Mouse (Mus musculus): Measurements from ENCODE around the gene Epn1. TPM values are rescaled to one million over a fixed set of nuclear protein-coding genes. Genes with fewer than 3 reads are reported as not detected.

Epn1 gene
- polyA plus RNA-seq, 1 experiment from 2014 or later: 43.1 TPM

DNA sequence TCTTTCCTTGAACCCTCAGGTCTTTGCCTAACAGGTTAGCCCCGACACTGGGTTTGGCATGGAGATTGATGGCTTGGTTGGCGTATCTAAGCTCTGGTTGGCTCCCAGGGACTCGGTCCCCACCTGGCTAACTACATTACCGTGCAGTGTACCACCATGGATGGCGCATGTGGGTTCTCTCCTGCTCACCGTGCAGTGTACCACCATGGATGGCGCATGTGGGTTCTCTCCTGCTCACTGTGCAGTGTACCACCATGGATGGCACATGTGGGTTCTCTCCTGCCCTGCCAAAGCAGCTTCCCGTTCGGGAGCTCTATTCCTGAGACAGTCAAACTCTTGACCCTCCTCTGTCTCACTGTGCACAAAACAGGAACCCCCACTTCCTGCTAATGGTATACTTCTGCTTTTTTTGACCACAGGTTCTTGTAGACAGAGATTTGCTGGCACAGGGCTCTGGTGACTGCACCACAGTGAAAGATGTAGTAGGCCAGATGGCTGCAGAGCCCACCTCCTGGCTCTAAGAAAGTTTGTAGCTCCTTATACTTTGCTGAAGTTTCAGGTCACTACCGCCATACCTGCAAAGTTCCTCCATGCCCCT, 21.1 kb downstream of the Epn1 start:
- WGBS: 78% methylated on average over 10 of the region's 10 CpGs
- H3K9me3 ChIP-seq (replicated peaks): no peaks in the 10 kb centered on the region

DNA sequence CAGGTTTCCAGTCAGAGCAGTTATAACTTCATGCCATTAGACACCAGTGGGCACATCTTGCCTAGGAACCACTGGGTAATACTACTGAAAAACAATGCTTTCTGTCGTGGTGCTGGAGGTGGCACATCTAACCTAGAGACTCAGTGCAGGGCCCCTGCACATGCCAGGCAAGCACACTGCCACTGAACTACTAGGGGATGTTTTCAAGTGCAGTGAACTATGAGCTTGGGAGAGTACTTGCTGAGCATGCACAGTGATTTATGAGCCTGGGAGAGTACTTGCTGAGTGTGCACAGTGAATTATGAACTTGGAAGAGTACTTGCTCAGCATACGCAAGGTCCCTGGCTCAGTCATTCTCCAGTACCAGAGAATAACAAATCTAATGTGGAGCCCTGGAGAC, 22.5 kb downstream of the Epn1 start:
- ATAC-seq (replicated peaks; ENCODE audit: insufficient number of reproducible peaks, insufficient read depth, low FRiP score, low read depth): no peak
- no peaks in the 10 kb centered on the region for H3K27me3 ChIP-seq
- WGBS: 83% methylated on average over 2 of the region's 2 CpGs
- no peak overlapping the region for H3K4me3 ChIP-seq
- no peaks in the 10 kb centered on the region for H3K9me3 ChIP-seq (replicated peaks)
- no peak overlapping the region for H3K27ac ChIP-seq
- H3K9ac ChIP-seq: no peak overlapping the region
- H3K36me3 ChIP-seq: peaks cover 16% of the 10 kb centered on the region
- no peaks in the 10 kb centered on the region for H3K4me1 ChIP-seq (replicated peaks)
- no peak overlapping the region for H3K4me2 ChIP-seq

More for the DNA sequence above, 21.1 kb downstream of the Epn1 start:
- peaks cover 28% of the 10 kb centered on the region for H3K36me3 ChIP-seq
- no peaks in the 10 kb centered on the region for H3K27me3 ChIP-seq
- ATAC-seq (replicated peaks; ENCODE audit: insufficient number of reproducible peaks, insufficient read depth, low FRiP score, low read depth): 0 out of 2 replicates have a peak, but pooled peaks have one; percentile 41
- H3K27ac ChIP-seq: no peak overlapping the region
- no peak overlapping the region for H3K4me2 ChIP-seq
- no peak overlapping the region for H3K9ac ChIP-seq
- no peak overlapping the region for H3K4me3 ChIP-seq
- H3K4me1 ChIP-seq (replicated peaks): no peaks in the 10 kb centered on the region

DNA sequence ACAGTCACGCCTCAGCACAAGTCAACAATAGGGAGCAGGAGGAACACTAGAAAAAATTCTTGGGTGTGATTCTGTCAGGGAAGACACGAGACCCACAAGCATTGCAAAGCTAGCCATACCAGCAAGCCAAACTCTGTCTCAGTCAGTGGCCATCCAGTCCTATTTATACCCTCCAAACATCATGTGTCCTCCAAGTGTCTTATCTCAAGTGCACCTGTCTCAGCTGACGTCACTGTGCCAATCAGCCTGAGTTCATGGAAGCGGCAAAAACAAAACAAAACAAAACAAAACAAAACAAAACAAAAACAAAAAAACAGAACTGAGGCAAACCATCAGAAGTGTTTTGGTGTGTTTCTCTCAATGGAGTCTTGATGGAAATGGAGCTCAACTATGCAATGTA, 28.2 kb downstream of the Epn1 start:
- WGBS: 45% methylated on average over 4 of the region's 4 CpGs
- Histone ChIP-seq H3K9ac (no peak overlapping the region), H3K4me3 (no peak overlapping the region), H3K9me3 (replicated peaks) (no peaks in the 10 kb centered on the region), H3K36me3 (no peaks in the 10 kb centered on the region), H3K4me2 (no peak overlapping the region), H3K27ac (no peak overlapping the region), H3K4me1 (replicated peaks) (no peaks in the 10 kb centered on the region), H3K27me3 (no peaks in the 10 kb centered on the region)
- ATAC-seq (replicated peaks; ENCODE audit: insufficient number of reproducible peaks, insufficient read depth, low FRiP score, low read depth): no peak

DNA sequence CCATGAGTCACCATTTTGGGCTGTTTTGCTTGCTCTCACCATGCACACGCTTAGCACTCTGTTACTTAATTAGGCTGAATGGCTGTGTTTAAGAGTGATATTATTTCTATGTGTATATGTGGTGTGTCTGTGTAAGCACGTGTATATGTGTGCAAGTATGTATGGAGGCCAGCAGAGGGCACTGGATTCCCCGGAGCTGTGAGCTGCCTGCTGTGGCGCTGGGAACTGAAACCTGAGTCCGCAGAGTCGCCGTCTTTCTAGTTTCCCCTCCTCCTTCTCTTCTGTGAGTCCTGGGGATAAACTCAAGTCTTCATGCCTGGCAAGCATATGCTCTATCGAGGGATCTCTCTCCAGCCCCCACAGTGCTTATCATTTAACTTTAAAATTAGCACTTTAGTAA, 29.3 kb downstream of the Epn1 start:
- no peaks in the 10 kb centered on the region for H3K9me3 ChIP-seq (replicated peaks)
- WGBS: 80% methylated on average over 8 of the region's 8 CpGs
- H3K36me3 ChIP-seq: no peaks in the 10 kb centered on the region
- no peaks in the 10 kb centered on the region for H3K4me1 ChIP-seq (replicated peaks)
- no peaks in the 10 kb centered on the region for H3K27me3 ChIP-seq
- no peak overlapping the region for H3K27ac ChIP-seq
- H3K4me3 ChIP-seq: no peak overlapping the region
- ATAC-seq (replicated peaks; ENCODE audit: insufficient number of reproducible peaks, insufficient read depth, low FRiP score, low read depth): no peak
- H3K4me2 ChIP-seq: no peak overlapping the region
- H3K9ac ChIP-seq: no peak overlapping the region

GRCm38 (mm10) chr7:5112701-5113100, 32.7 kb downstream of the Epn1 start:
- 34% methylated on average over 3 of the region's 3 CpGs for WGBS
- Histone ChIP-seq H3K4me2 (no peak overlapping the region), H3K9me3 (replicated peaks) (no peaks in the 10 kb centered on the region), H3K4me3 (no peak overlapping the region), H3K4me1 (replicated peaks) (no peaks in the 10 kb centered on the region), H3K36me3 (no peaks in the 10 kb centered on the region), H3K27me3 (no peaks in the 10 kb centered on the region), H3K27ac (no peak overlapping the region), H3K9ac (no peak overlapping the region)
- no peak for ATAC-seq (replicated peaks; ENCODE audit: insufficient number of reproducible peaks, insufficient read depth, low FRiP score, low read depth)

DNA sequence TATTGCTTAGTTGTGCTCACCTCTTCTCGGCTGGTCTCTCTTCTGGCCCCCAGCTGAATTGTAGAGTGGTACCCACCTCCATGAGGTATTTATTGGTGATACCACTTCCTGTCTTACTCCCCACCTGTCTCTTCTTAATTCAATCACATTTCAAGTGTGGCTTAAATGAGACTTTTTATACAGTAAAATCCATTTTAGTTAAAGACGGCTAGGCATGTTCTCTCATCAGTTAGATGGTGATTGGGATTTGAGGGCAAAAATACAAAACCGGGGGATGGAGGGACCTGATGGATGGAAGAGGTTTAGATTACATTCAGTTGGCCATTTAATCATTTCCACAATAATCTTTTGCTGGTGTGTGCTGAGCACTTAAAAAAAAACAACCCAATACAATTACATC, 36.8 kb downstream of the Epn1 start, which contains the start of gene Rfpl4:
Gene Rfpl4 (minus strand): TSS at position 101 of the 400 bp plus-strand sequence.
- 84% methylated on average over 3 of the region's 3 CpGs for WGBS
- H3K4me2 ChIP-seq: no peak within 1 kb of the TSS

GRCm38 (mm10) chr7:5125078-5125477, 45.0 kb downstream of the Epn1 start:
- 68% methylated on average over 8 of the region's 8 CpGs for WGBS
- ATAC-seq (replicated peaks; ENCODE audit: insufficient number of reproducible peaks, insufficient read depth, low FRiP score, low read depth): no peak
- Histone ChIP-seq H3K9me3 (replicated peaks) (no peaks in the 10 kb centered on the region), H3K4me2 (peak overlapping the region; percentile 68; the same call in 1 of the 2 replicates), H3K4me3 (no peak overlapping the region), H3K27ac (no peak overlapping the region), H3K27me3 (peaks cover 3% of the 10 kb centered on the region; the same call in 1 of the 2 replicates), H3K4me1 (replicated peaks) (peaks cover 7% of the 10 kb centered on the region; the same call in 1 of the 2 replicates), H3K9ac (no peak overlapping the region), H3K36me3 (no peaks in the 10 kb centered on the region)

More for the DNA sequence above, 36.8 kb downstream of the Epn1 start, which contains the start of gene Rfpl4:
- no peak within 1 kb of the TSS for H3K9ac ChIP-seq
- H3K27ac ChIP-seq: no peak within 1 kb of the TSS
- no peak within 1 kb of the TSS for H3K4me3 ChIP-seq
- ATAC-seq (replicated peaks; ENCODE audit: insufficient number of reproducible peaks, insufficient read depth, low FRiP score, low read depth): no peak
- H3K4me1 ChIP-seq (replicated peaks): no peaks in the 10 kb centered on the region
- peaks cover 3% of the 10 kb centered on the region; the same call in 1 of the 2 replicates for H3K27me3 ChIP-seq
- no peaks in the 10 kb centered on the region for H3K36me3 ChIP-seq
- no peaks in the 10 kb centered on the region for H3K9me3 ChIP-seq (replicated peaks)

- peak; percentile 86 for ATAC-seq (replicated peaks; ENCODE audit: insufficient number of reproducible peaks, insufficient read depth, low FRiP score, low read depth)
- 15% methylated on average over 42 of the region's 42 CpGs for WGBS
- H3K9me3 ChIP-seq (replicated peaks): no peaks in the 10 kb centered on the region
- H3K27ac ChIP-seq: no peak within 1 kb of the TSS
- no peak within 1 kb of the TSS; the same call in 1 of the 2 replicates for H3K9ac ChIP-seq
- no peaks in the 10 kb centered on the region for H3K36me3 ChIP-seq
- H3K4me2 ChIP-seq: peak within 1 kb of the TSS; percentile 68
- H3K4me1 ChIP-seq (replicated peaks): peaks cover 7% of the 10 kb centered on the region; the same call in 1 of the 2 replicates
- peaks cover 3% of the 10 kb centered on the region; the same call in 1 of the 2 replicates for H3K27me3 ChIP-seq
- H3K4me3 ChIP-seq: peak within 1 kb of the TSS; percentile 46
Measured at GRCm38 (mm10) chr7:5125549-5126406, 45.7 kb downstream of the Epn1 start, which contains the start of gene Rasl2-9. Rasl2-9 (minus strand) TSS chr7:5125950.

Small RNAs within 50 kb of the gene (microRNA-seq; reads per million reads assigned to microRNA genes)
- gene Gm26217: not detected

Other genes with a start within 250 kb of the Epn1 start
- 0.05 and 0.14 TPM in 2 replicates for gene Shisa7, start 235.5 kb upstream of the Epn1 start, polyA plus RNA-seq (2015; fragmentation: Nextera tagmentation; extraction: Ambion mirVana)
- gene Isoc2b, start 210.0 kb upstream of the Epn1 start, polyA plus RNA-seq (2015; fragmentation: Nextera tagmentation; extraction: Ambion mirVana): 3.0 and 4.8 TPM in 2 replicates
- gene Isoc2a, start 203.1 kb upstream of the Epn1 start, polyA plus RNA-seq (2015; fragmentation: Nextera tagmentation; extraction: Ambion mirVana): 1.3 and 1.6 TPM in 2 replicates
- not detected in 2 replicates for gene Gm36210, start 173.7 kb upstream of the Epn1 start, polyA plus RNA-seq (2015; fragmentation: Nextera tagmentation; extraction: Ambion mirVana)
- 2.1 and 3.0 TPM in 2 replicates for gene Zfp628, start 165.0 kb upstream of the Epn1 start, polyA plus RNA-seq (2015; fragmentation: Nextera tagmentation; extraction: Ambion mirVana)
- 4.2 and 5.3 TPM in 2 replicates for gene Nat14, start 158.2 kb upstream of the Epn1 start, polyA plus RNA-seq (2015; fragmentation: Nextera tagmentation; extraction: Ambion mirVana)
- gene Ssc5d, start 154.4 kb upstream of the Epn1 start, polyA plus RNA-seq (2015; fragmentation: Nextera tagmentation; extraction: Ambion mirVana): 2.6 and 3.3 TPM in 2 replicates
- gene Sbk2, start 115.8 kb upstream of the Epn1 start, polyA plus RNA-seq (2015; fragmentation: Nextera tagmentation; extraction: Ambion mirVana): 4.8 and 5.3 TPM in 2 replicates
- 0.33 and 0.55 TPM in 2 replicates for gene Sbk3, start 109.1 kb upstream of the Epn1 start, polyA plus RNA-seq (2015; fragmentation: Nextera tagmentation; extraction: Ambion mirVana)
- 22.5 and 26.7 TPM in 2 replicates for gene Zfp579, start 84.1 kb upstream of the Epn1 start, polyA plus RNA-seq (2015; fragmentation: Nextera tagmentation; extraction: Ambion mirVana)
- gene Zfp524, start 65.8 kb upstream of the Epn1 start, polyA plus RNA-seq (2015; fragmentation: Nextera tagmentation; extraction: Ambion mirVana): 11.3 and 12.1 TPM in 2 replicates
- gene Fiz1, start 65.5 kb upstream of the Epn1 start, polyA plus RNA-seq (2015; fragmentation: Nextera tagmentation; extraction: Ambion mirVana): 26.2 and 31.4 TPM in 2 replicates
- 0.78 TPM in 1 of 2 replicates, not detected in the other for gene Gm44973, start 64.7 kb upstream of the Epn1 start, polyA plus RNA-seq (2015; fragmentation: Nextera tagmentation; extraction: Ambion mirVana)
- 3.3 and 5.5 TPM in 2 replicates for gene Zfp865, start 59.9 kb upstream of the Epn1 start, polyA plus RNA-seq (2015; fragmentation: Nextera tagmentation; extraction: Ambion mirVana)
- 1.7 and 3.7 TPM in 2 replicates for gene Ccdc106, start 59.7 kb upstream of the Epn1 start, polyA plus RNA-seq (2015; fragmentation: Nextera tagmentation; extraction: Ambion mirVana)
- not detected in 2 replicates for gene 4632433K11Rik, start 46.1 kb upstream of the Epn1 start, polyA plus RNA-seq (2015; fragmentation: Nextera tagmentation; extraction: Ambion mirVana)
- 5.4 and 6.5 TPM in 2 replicates for gene Zfp784, start 41.8 kb upstream of the Epn1 start, polyA plus RNA-seq (2015; fragmentation: Nextera tagmentation; extraction: Ambion mirVana)
- gene Zfp580, start 28.7 kb upstream of the Epn1 start, polyA plus RNA-seq (2015; fragmentation: Nextera tagmentation; extraction: Ambion mirVana): 14.7 and 17.2 TPM in 2 replicates
- gene U2af2, start 18.1 kb upstream of the Epn1 start, polyA plus RNA-seq (2015; fragmentation: Nextera tagmentation; extraction: Ambion mirVana): 63.0 and 78.8 TPM in 2 replicates
- not detected in 2 replicates for gene Rfpl4, start 36.7 kb downstream of the Epn1 start, polyA plus RNA-seq (2015; fragmentation: Nextera tagmentation; extraction: Ambion mirVana)
- 1.3 and 1.7 TPM in 2 replicates for gene Rasl2-9, start 45.7 kb downstream of the Epn1 start, polyA plus RNA-seq (2015; fragmentation: Nextera tagmentation; extraction: Ambion mirVana)
- not detected in 2 replicates for gene Vmn1r55, start 69.4 kb downstream of the Epn1 start, polyA plus RNA-seq (2015; fragmentation: Nextera tagmentation; extraction: Ambion mirVana)
- not detected in 2 replicates for gene Vmn1r56, start 116.5 kb downstream of the Epn1 start, polyA plus RNA-seq (2015; fragmentation: Nextera tagmentation; extraction: Ambion mirVana)
- not detected in 2 replicates for gene Vmn1r57, start 138.3 kb downstream of the Epn1 start, polyA plus RNA-seq (2015; fragmentation: Nextera tagmentation; extraction: Ambion mirVana)